Mouse (Mus musculus) layer of hippocampus, postnatal 25 days (tissue): ENCODE measurements around the gene Ankrd40. TPM values are rescaled to one million over a fixed set of nuclear protein-coding genes. Genes with fewer than 3 reads are reported as not detected.

Experiments
- DNase-seq, 2 experiments: peaks; one replicate each; pipeline ENCODE4 v3.0.0; 2022; ENCODE audit warnings: mixed read lengths in 2 of 2, low spot score in 1 of 2; ENCODE audit errors: extremely low spot score in 1 of 2
- total RNA-seq, 2 experiments: library from RNA; stranded (reverse); gene quantifications; 2 replicates each; pipeline ENCODE4 v1.2.3; 2021

Gene Ankrd40
- total RNA-seq, 2 experiments from 2014 or later = 123 to 125 TPM

DNA sequence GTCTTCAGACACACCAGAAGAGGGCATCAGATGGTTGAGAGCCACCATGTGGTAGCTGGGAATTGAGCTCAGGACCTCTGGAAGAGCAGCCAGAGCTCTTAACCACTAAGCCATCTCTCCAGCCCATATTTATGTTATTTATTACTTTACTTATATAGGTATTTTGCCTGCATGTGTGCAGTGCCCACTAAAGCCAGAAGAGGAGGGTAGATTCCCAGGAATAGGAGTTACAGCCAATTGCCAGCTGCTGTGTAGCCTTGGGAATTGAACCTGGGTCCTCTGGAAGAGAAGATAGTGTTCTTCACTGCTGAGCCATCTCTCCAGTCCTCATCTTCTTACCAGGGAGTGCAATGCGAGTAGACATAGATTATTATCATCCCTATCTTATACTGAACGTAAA, 22.0 kb downstream of the Ankrd40 start:
- no peak for DNase-seq

DNA sequence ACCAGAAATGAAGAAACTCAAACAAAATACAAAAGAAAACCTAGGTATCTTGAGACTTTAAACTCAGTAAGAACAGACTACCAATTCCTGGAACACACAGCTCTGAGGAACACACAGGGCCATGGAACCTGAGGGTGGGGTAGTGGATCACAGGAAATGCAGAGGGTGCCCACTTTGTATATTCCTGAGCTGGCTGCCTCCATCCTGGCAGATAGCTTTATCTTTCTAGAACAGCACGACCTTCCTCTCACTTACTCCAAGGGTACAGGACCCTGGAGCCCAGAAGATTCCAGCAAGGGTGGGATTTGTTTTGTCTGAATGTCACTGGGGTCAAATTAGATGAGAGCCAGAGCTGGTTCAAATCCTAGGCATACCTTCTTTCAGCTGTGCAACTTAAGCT, 22.5 kb downstream of the Ankrd40 start:
- no peak for DNase-seq

DNA sequence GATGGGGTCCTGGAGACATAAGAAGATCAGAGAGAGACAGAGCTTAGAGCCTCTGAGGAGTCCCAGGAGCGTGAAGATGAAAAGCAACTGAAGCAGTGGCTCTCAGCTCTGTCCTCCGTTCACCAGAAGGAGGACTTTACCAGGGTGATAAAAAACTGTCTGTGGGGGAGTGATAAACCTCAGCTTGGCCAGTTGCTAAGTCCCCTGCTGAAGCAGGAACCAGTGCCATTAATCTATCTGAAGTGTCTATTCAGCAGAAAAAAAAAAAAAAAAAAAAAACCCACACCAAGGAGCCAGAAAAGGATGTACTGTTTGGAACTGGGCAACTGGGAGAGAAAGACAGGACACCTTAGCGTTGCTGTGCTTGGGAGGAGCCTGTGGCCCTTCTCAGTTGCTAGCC, 23.3 kb downstream of the Ankrd40 start:
- DNase-seq = no peak

DNA sequence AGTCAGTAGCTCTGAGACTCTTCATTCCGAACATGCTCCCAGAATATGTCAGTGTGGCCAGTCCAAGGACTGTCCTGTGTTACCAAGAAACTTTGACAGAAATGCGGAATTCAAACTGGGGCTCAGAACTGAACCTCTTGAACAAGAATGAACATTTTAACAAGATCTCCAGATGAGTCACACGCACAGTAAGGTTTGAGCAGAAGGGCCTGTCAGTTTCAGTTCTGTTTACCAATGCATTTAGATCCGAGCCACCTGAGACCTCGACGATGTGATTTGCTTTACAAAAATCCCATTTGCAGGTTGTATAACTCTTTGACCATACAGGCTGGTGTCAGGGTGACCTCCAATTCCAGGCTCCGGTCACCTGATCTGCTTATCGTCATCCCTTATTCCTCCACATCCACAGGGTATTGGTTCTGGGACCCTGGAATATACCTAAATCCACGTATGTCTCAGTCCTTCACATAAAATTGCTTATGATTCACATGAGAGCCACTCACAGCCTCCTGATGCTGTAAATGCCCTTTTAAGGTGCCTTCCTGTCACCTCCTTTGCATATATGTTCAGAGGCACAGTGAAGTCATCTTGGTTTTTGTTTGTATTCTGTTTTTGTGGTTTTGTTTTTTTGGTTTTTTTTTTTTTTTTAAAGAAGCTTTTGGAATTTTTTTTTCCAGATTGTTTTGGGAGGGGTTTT, 27.9 kb downstream of the Ankrd40 start:
- DNase-seq = no peak

DNA sequence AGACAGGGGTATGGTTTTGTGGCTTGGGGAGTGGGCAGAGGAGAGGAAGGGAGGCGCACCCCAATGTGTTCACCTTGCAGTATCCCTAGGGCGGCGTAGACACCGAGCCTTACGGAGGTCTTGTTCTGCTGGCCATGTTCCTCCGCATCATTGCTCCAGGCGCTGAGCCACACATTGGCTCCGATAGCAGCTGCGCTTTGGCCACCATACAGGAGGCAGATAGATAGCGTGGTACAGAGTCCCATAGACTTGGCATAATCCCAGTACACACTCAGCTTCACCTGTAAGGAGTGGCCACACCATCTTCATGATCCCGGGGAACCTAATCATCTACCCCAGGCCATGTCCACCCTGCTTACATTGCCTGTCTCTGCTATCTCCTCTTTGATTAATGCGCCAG, 31.4 kb downstream of the Ankrd40 start:
- no peak for DNase-seq

DNA sequence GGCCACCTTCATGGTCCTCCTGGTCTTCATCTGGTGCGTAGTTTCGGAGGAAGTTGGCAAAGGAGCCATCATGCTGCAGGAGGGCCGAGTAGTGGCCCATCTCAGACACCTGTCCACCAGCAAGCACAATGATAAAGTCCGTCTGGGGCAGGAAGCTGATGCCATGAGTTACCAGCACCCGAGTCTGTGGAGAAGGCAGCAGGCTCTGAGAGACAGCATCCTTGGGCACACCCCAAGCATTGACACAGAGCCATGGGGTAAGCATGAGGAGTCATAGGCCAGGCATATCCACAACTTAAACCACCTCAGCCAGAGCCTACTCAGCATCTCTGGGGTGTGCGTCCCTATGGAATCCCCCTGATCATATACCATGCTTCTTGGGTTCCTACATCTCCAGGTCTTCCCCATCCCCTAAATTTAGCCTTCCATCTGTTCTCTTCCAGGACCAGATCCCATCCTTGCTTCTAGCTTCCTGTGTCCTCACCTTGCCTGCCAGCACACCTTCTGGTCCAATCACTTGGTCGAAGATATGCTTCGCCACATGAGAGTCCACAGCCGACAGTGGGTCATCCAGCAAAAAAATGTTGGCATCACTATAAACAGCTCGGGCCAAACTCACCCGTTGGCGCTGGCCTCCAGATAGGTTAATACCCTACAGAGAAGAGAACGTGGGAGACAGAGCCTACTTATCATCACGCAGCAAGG, 33.5 kb downstream of the Ankrd40 start:
- no peak for DNase-seq

DNA sequence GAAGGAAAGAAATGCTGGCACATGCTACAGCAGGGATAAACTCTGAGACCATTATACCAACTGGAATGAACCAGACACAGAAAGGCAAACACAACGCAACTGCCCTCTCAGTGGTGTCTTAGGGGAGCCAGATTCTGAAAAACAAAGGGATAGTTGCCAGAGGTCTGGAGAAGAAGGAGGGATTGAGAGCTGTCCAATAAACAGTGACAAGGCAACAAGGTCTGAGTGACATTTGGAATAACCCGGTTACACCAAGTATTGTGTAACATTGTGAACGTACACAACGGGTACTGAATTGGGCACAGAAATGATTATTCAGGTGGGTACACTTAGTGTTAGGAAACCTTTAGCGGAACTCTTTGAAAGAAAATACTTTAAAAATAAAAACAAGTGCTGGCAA, 34.3 kb downstream of the Ankrd40 start:
- no peak for DNase-seq

DNA sequence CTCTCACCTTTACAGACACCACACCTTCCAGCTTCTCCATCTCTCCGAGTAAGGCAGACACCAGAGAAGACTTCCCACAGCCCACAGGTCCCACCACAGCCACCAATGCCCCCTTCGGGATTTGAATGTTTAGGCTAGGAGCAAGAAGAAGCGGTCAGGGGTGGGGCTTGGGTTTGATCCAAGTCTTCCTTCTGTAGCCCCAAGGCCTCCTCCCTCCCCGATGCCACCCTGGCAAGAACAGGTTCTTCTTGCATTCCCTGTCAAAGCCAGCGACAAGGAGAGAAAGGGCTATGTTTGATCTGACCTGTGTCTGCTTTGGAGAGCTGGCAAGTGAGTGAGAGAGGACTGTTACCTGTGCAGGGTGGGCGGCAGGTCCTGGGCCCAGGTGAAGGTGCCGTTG, 35.9 kb downstream of the Ankrd40 start:
- no peak for DNase-seq

DNA sequence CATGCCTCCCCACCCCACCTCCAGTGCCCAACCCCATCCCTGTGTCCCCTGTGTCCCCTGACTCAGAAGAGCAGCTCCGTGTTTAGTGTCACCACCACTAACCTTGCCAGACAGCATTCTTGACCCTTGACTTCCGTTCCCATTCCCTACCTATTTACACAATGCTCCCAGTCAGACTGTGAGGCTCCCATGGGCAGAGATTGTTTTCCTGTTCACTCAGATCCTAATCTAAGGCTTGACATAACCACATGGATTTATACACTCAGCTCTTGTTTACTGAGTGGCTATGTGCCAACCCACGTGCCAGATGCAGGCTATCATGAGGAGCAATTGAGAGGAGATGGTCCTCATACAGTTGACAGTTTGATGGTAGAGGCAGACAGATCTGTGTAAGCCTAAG, 37.5 kb downstream of the Ankrd40 start:
- DNase-seq = no peak

DNA sequence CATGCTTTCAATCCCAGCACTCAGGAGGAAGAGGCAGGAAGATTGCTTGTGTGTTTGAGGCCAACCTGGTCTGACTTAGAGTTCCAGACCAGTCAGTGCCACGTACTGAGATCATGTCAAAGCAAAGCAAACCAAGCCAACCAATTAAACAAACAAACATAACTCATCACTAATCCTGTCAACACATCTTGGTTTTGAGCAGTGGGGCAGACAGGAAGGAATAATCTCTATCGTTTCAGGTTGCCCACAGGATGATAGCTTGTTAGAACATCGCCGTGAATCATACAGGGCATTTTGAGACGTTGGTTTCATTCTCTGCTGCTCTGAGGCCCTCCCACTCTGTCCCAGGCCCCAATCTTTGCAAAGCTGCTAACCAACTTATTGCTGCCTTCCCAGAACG, 42.2 kb downstream of the Ankrd40 start:
- no peak for DNase-seq

DNA sequence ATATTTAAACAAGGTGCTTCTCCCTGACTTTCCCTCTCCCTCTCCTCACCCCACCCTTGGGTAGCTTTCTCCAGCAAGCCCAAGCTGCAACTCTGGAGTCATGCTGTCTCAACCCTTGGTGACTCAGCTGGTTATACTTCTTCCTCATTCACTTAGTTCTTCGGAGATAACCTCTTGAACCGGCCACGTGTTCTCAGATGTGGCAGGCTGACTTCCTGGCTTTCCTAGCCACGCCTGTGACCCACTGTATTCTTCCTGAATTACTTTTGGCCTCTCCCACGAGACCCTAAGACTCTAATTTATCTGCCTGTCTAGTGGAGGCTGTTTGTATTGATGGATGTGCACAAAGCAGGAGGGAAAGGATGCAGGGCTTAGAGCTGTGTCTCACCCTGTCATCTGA, 43.0 kb downstream of the Ankrd40 start:
- no peak for DNase-seq

DNA sequence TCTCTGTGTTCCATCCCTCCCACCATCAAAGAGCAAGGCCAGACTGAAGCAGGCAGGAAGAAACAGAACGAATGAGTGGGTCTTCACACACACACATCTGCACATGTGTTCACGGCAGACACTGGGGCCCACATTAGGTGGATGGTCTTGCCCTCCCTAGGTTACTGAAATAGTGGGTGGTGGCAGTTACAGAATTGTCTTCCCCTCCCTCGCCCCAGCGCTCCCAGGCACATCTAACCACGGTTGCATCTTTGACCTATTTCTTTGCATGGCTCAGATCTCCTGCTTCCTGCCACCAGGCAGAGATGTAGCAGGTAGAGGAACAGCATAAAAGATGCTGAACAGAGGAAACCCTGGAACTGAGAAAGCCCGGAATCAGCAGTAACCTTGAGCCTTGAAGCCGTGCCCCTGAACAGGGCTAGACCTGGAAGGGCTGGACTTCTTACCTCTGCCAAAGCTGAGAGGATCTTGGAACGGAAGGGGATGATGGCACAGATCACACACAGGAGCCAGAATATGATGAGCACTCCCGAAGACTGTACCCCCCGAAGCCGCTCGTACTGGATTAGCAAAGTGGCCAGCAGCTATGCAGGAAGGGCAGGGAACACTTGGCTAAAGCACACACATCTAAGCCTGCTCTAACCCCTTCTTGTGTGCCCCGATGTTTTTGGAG, 46.6 kb downstream of the Ankrd40 start:
- DNase-seq = no peak

DNA sequence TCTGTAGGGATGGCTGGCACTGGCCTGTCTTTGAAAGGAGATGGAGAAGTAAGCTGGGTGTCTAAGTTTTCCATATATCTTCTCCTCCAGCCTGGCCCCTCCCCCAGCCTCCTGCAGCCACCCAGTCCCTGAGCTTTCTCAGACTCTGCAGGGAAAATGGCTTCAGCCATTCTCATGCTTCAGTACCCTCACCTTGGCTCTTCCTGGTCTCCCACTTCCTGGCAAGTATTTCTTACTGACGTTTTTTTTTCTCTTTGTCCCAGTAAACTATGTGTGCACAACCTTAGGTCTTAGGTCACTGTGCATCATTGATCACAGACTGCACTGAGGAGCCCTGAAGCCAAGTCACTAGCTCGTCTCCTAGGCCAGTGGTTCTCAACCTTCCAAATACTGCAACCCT, 51.3 kb downstream of the Ankrd40 start:
- no peak for DNase-seq

DNA sequence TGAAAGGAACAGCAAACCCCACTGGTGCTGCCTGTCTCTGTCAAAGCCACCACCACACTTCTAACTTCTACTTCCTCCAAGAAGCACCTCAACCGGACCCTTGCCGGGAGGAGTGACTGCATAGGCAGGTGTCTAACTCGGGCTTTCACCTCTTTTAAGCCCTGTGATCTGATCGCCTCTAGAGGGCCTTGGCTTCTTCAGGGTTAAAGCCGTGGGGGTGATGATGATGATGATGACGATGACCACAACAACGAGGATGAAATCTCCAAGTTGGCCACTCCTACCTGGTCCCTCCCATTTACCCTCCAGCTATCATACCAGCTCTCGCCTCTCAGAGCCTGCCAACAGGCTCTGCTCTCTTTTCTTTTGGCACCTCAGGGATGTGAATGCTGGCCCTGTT, 51.9 kb downstream of the Ankrd40 start:
- DNase-seq = no peak

DNA sequence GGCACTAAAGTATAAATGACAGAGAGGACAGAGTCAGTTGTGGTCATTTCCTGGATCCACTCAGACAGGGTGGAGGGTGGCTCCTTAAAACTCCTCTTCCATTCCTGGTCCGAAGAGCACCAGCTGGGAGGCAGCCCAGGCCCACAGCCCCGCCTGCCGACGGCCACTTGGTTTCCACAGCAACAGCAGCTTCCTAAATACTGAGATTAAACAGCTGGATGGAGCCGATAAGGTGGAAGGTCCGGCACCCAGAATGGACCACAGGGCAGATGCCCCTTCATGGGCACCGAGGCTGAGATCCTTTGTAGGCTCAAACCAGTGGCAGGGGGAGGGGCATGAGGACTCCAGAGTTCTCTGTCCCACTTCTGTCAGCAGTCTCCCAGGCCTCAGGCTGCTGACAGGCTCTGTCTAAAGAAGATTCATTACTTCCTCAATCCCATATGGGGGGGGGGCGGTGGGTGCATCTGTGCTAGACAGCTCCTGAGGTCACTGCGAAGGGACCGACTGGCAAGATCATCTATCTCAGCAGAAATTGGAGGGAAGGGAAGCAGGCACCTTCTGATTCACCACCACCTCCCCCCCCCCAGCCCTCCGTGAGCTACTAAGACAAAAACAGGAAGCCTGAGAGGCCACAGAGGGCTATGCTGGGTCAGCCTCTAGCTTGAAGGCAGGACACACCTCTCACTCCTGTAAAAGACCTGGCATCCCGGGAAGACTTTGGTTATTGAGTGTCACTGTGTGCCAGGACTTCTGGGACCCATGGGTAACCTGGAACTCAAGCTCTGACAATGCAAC, 58.4 kb downstream of the Ankrd40 start:
- no peak for DNase-seq

DNA sequence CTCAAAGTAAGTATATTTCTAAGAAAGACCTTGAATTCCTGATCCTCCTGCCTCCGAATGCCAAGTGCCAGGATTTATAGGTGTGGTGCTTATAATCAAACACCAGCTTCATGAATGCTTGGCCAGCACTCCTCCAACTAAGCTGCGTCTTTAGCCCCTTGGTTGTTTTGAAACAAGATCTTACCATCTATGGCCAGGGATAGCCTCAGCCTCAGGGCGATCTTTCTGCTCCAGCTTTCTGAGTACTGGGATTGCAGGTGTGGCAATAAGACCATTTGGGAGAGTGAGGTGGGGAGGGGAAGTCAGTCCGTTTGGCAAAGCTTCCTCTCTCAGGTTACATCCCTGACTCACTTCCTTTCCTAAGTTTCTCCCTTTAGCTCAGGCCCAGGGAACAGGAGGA, 60.0 kb downstream of the Ankrd40 start:
- no peak for DNase-seq

DNA sequence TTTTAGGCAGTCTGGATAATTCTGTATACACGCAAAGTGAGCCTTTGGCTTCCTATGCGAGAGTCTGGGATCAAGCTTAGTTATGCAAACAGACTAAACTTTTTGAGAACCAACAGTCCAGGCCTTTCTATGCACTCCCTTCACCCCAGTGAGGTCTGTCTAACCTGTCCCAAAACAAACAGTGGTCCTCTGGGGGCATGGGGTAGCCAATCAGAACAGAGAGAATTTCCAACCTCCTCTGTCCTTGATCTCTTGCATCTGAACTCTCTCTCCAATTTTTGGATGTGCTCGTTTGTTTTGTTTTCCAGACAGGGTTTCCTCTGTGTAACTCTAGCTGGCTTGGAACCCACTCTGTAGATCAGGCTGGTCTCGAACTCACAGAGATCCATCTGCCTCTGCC, 61.2 kb downstream of the Ankrd40 start:
- DNase-seq = no peak

DNA sequence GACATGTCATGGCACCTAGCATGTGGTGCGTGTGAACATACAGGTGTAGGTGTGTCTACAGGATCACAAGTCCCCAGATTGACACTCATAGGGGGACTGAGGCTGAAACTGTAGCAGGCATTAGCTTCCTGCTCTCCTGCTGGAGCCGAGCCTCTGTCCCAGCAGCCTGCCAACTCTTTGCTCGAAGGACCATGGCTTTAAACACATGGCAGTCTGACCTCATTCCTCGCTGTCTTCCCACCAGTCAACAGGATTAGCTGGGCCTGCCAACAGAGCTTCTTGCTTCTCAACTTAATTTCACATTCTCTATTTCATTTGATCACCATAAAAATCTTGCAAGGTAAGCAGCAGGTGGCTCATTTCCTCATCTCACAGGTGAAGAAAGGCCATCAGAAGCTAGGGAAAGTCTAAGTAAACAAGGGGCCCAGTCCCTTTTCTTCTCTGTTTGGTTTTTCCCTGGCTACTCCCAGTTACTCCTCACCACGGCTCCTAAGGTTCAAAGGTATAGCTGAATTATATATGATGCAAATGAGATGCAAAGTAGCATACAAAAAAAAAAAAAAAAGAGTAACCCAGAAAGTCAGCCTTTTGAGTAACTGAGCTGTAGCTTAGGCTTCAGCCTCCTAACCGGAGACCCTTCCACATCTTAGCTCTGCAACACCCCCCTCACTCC, 62.1 kb downstream of the Ankrd40 start:
- no peak for DNase-seq

DNA sequence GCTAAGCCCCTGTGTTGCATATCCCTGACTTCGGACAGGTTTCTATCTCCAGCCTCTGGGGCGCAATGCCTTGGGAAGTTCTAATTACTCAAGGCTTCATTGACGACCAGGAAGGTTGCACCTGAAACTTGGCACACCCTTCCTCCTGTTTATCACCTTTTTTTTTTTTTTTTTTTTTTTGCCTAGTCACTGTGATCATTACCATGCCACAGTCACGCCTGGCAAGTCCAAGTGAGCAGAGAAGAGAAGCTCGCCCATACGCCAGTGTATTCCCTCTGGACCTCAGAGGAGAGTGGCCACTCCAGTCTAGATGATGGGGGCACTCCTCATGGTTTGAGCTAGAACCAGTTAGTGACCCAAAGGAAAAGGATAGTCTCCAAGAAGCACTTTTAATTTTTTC, 63.0 kb downstream of the Ankrd40 start:
- DNase-seq = no peak
